Mouse (Mus musculus) ES-Bruce4 (cell line): ENCODE results near the gene Smc6.

Experiments used
- CTCF ChIP-seq: IDR thresholded peaks from one replicate; pipeline ENCODE4 v1.8.1; 2011; ENCODE audit warnings: low read depth, low read length
- EP300 ChIP-seq: IDR thresholded peaks from 2 replicates; pipeline ENCODE4 v1.6.1; 2011; ENCODE audit warnings: low read depth, low read length; ENCODE audit not compliant: insufficient read depth
- POLR2A ChIP-seq: IDR thresholded peaks from one replicate; pipeline ENCODE4 v1.8.1; 2011; ENCODE audit warnings: low read length; ENCODE audit not compliant: insufficient read depth

DNA sequence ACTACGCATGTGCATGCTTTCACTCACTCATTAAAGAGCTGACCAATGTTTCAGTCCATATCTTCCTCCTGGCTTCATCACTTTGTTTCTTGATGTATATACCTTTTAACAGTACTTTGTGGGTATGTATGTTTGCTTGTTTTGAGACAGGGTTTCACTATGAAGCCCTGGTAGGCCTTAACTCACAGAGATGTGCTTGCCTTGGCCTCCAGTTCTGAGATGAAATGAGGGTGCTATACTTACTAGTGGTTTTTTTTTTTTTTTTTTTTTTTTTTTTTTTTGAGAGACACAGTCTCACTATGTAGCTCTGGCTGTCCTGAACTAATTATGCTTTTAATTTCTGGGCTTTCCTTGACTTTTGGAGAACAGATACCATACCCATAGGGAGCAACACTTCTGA lies 18.2 kb upstream of the Smc6 start:
- TF ChIP-seq CTCF (no peak), EP300 (no peak), POLR2A (no peak)
